Mouse (Mus musculus): ENCODE measurements around the gene Spi1. TPM values are rescaled to one million over a fixed set of nuclear protein-coding genes. Genes with fewer than 3 reads are reported as not detected.

Spi1 gene
- total RNA-seq (2023) = 100 to 1,000 TPM; 657 to 683 TPM

DNA sequence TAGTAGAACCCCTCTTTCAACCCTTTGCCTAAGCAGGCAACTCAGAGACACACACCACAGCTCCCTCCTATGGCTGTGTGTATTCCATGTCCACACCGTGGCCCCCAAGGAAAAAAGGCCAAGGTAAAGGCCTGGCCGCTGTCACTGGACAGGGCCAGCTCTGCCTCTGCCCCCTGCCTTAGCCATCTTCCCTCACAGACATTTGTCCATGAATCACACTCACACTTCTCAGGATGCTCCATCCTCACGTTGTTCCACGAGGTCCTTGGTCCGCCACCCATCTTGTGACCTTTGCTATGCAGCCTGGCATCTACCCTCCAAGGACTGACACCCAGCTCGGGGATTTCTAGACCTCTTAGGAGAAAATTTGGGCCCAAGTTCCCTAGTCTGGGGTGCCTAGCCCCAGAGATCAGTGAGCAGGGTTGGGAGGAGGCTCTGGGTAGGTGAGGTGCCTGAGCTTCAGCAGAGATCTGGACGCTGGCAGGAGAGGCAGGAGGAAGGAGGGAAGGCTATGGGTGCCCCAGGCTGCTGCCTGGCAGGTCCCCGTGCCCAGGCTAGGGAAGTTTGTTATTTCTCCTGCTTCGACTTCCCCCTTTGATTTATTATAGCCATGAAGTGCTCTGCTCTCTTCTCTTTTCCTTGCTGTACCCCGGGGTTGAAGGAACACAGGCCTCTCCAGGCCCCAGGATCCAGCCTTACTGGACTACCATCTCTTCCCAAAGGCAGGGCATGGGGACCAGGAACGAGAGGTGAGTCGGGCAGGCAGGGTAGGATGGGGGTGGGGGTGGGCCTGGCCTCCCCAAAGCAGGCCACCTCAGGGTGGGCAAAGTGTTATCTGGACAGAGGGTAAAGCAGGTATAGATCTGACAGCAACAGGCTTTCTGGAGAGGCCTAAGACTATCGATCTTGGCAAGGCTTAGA is at the start of gene Spi1:
Gene Spi1 (plus strand): TSS at position 616 of the 921 bp plus-strand sequence.

DNA sequence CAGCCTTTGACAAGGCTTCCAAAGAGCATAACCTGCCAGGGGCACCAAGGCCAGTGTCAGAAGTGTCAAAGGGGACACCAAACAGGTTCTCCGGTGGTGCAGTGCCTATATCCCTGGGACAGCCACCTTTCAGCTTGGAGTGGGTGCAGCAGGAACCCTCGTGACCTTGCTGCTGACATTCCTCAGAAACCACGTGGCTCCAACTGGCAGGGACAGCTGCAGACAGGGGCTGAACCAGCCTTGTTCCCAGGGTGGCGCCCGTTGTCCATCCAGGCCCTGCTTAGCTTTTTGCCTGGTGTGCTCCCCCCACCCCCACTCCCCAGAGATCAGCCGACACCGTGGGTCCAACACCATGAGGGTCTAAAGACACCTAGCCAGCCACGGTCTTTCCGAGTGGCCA is 46.8 kb upstream of the Spi1 start, which contains the start of gene Rapsn:
Gene Rapsn (plus strand): TSS at position 236 of the 400 bp plus-strand sequence.

DNA sequence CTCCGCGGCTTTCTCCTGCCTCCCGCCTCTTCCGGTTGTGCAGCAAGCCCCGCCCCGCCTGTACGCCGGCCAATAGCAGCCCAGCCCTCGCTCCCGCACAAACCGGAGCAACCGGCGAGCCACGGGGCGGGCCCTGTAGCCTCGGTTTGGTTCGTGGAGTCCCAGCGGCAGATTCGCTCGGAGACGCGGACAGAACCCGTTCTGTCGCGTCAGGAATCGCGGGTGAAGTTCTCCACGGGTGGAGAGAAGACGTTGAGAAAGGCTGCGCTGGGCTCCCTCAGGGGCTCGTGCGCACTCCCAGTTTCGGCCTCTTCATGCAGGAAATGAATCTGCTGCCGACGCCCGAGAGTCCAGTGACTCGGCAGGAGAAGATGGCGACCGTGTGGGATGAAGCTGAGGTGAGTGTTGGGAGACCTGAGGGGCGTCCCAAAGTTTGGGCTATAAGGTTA is 28.2 kb upstream of the Spi1 start, which contains the start of gene Psmc3:
Gene Psmc3 (plus strand): TSS at position 76 of the 449 bp plus-strand sequence.

GRCm38 (mm10) chr2:91070076-91070800 is 12.0 kb upstream of the Spi1 start, which contains the start of gene Slc39a13:
Gene Slc39a13, minus strand, starts transcription at chr2:91070417.

DNA sequence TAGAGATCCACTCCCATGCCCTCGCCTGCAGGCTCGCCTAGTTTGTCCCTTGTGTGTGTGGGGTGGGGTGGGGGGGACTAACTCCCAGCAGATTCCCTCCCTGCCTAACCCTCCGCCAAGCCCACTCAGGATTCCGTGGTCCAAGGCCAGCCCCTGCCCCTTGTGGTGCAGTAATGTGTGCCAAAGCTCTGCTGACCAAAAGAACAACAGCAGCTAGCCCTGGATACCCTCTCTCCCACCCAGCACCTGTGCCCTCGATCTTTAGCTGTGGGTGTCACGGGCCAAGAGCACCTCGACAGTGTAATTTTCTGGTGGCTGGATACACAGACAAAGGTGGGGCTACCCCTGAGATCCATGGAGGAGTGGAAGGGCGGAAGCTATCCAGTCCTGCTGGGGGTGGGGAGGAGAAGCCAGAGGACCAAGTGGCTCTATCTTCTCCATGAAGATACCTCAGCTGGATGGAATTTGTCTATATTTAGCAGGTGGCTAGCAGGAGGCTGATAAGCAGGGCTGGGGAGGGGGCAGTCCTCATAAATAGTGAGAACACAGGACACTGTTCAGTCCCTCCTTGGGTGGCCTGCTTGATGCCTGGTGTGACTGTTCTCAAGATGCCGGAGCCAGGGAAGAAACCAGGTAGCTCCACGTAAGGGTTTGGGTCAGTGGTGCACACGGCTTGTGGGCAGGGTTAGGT is 35.5 kb downstream of the Spi1 start, which contains the start of gene Mybpc3:
Gene Mybpc3 (plus strand): TSS at position 560 of the 691 bp plus-strand sequence.

Other genes starting within 250 kb of the Spi1 start
- gene Mtch2, start 235.2 kb upstream of the Spi1 start, total RNA-seq (2023) = 10 to 100 TPM; 80.9 to 86.8 TPM
- gene C1qtnf4, start 196.5 kb upstream of the Spi1 start, total RNA-seq (2023) = not detected
- 10 to 100 TPM; 10.3 to 12.7 TPM for gene Kbtbd4, start 177.7 kb upstream of the Spi1 start, total RNA-seq (2023)
- 10 to 100 TPM; 62.6 to 72.9 TPM for gene Ndufs3, start 177.6 kb upstream of the Spi1 start, total RNA-seq (2023)
- 10 to 100 TPM; 64.3 to 71.6 TPM for gene Celf1, start 142.0 kb upstream of the Spi1 start, total RNA-seq (2023)
- not detected for gene Rapsn, start 46.8 kb upstream of the Spi1 start, total RNA-seq (2023)
- 100 to 1,000 TPM; 107 to 121 TPM for gene Psmc3, start 28.4 kb upstream of the Spi1 start, total RNA-seq (2023)
- 10 to 100 TPM; 43.0 to 46.0 TPM for gene Slc39a13, start 12.0 kb upstream of the Spi1 start, total RNA-seq (2023)
- gene Mybpc3, start 35.8 kb downstream of the Spi1 start, total RNA-seq (2023) = 1 to 10 TPM; 3.0 to 4.0 TPM
- 100 to 1,000 TPM; 158 to 161 TPM for gene Madd, start 101.4 kb downstream of the Spi1 start, total RNA-seq (2023)
- 100 to 1,000 TPM in 1 of 2 experiments, 10 to 100 TPM in 1; 93.4 to 101 TPM for gene Nr1h3, start 120.4 kb downstream of the Spi1 start, total RNA-seq (2023)
- 10 to 100 TPM; 85.0 to 92.8 TPM for gene Acp2, start 120.5 kb downstream of the Spi1 start, total RNA-seq (2023)
- gene Ddb2, start 154.6 kb downstream of the Spi1 start, total RNA-seq (2023) = 1 to 10 TPM; 8.9 to 9.0 TPM
- gene Pacsin3, start 173.6 kb downstream of the Spi1 start, total RNA-seq (2023) = not detected
- gene Arfgap2, start 182.6 kb downstream of the Spi1 start, total RNA-seq (2023) = 100 to 1,000 TPM; 107 to 114 TPM